Mouse (Mus musculus): Measurements from ENCODE around the gene Cpsf6. TPM values are rescaled to one million over a fixed set of nuclear protein-coding genes. Genes with fewer than 3 reads are reported as not detected.
A peak's percentile ranks its signal among the peaks of the same experiment; 100 is the strongest.

Cpsf6 gene
- total and polyA plus RNA-seq, 2 experiments from 2014 or later: 88.9 to 155 TPM

GRCm38 (mm10) chr10:117413562-117414527, 34.0 kb upstream of the Cpsf6 start:
- TF ChIP-seq CTCF (IDR thresholded peaks at IDR 0.05; ENCODE audit: low read depth): no peak
- WGBS: 68% methylated on average over 13 of the region's 13 CpGs
- no peaks in the 10 kb centered on the region for H3K27me3 ChIP-seq (ENCODE audit: insufficient read depth, low read length)

GRCm38 (mm10) chr10:117412474-117413057, 32.8 kb upstream of the Cpsf6 start:
- 84% methylated on average over 7 of the region's 7 CpGs for WGBS
- no peak for ATAC-seq
- Histone ChIP-seq H3K27ac (ENCODE audit: low read depth, low read length) (no peak overlapping the region), H3K4me1 (ENCODE audit: insufficient read depth) (peaks cover 7% of the 10 kb centered on the region; the same call in 1 of the 2 replicates), H3K4me2 (ENCODE audit: low read depth) (no peak overlapping the region), H3K27me3 (ENCODE audit: insufficient read depth, low read length) (no peaks in the 10 kb centered on the region), H3K36me3 (ENCODE audit: insufficient read depth) (no peaks in the 10 kb centered on the region), H3K9ac (no peak overlapping the region), H3K4me3 (ENCODE audit: low read depth, low read length) (no peak overlapping the region), H3K9me3 (ENCODE audit: low read length) (no peaks in the 10 kb centered on the region)
- no peak for TF ChIP-seq CTCF (IDR thresholded peaks at IDR 0.05; ENCODE audit: low read depth)
- DNase-seq: no peak

More at GRCm38 (mm10) chr10:117413562-117414527, 34.0 kb upstream of the Cpsf6 start:
- Histone ChIP-seq H3K27ac (ENCODE audit: low read depth, low read length) (no peak overlapping the region), H3K9me3 (ENCODE audit: low read length) (no peaks in the 10 kb centered on the region), H3K4me2 (ENCODE audit: low read depth) (no peak overlapping the region), H3K4me3 (ENCODE audit: low read depth, low read length) (no peak overlapping the region), H3K36me3 (ENCODE audit: insufficient read depth) (no peaks in the 10 kb centered on the region), H3K9ac (no peak overlapping the region), H3K4me1 (ENCODE audit: insufficient read depth) (peaks cover 9% of the 10 kb centered on the region; the same call in 1 of the 2 replicates)
- no peak for DNase-seq
- no peak for ATAC-seq

DNA sequence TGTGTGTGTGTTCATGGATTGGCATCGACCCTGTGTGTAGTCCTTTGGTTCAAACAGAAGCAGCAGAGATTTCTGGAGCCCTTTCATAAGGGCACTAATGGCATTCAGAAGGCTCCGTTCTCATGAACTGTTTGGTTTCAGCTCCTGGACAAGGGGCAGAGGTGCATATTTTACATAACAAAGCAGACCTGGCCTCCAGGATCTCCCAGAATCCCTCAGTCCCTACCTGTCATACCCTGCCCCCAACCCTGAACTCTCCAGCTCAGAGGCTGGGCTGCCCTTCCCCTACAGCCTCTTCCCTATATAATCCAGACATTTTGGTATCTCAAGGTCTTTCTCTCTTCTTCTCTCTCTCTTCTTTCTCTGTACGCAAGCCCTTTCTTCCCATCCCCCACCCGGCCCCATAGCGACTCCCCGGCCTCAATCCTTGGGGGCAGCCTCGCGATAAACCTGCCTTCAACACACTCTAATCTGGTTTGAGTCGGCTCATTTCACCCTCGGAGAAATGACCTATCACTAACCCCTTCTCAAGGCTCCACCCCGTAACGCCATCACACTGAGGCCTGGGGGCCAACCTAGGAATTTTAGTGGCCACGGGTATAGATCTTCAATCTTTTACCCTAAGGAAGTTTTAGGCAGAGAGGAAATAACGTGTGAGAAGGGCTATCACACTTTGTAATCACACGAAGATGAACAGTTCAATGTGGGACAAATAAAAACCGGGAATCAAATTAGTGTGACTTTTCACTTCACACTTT, 32.1 kb upstream of the Cpsf6 start:
- no peak for ATAC-seq
- H3K27me3 ChIP-seq (ENCODE audit: insufficient read depth, low read length): no peaks in the 10 kb centered on the region
- H3K4me1 ChIP-seq (ENCODE audit: insufficient read depth): peaks cover under 1% of the 10 kb centered on the region; the same call in 1 of the 2 replicates
- H3K9ac ChIP-seq: no peak overlapping the region
- DNase-seq: no peak
- 45% methylated on average over 16 of the region's 16 CpGs for WGBS
- no peak overlapping the region for H3K4me3 ChIP-seq (ENCODE audit: low read depth, low read length)
- no peaks in the 10 kb centered on the region for H3K9me3 ChIP-seq (ENCODE audit: low read length)
- H3K27ac ChIP-seq (ENCODE audit: low read depth, low read length): no peak overlapping the region
- H3K36me3 ChIP-seq (ENCODE audit: insufficient read depth): no peaks in the 10 kb centered on the region
- no peak for TF ChIP-seq CTCF (IDR thresholded peaks at IDR 0.05; ENCODE audit: low read depth)
- no peak overlapping the region for H3K4me2 ChIP-seq (ENCODE audit: low read depth)

DNA sequence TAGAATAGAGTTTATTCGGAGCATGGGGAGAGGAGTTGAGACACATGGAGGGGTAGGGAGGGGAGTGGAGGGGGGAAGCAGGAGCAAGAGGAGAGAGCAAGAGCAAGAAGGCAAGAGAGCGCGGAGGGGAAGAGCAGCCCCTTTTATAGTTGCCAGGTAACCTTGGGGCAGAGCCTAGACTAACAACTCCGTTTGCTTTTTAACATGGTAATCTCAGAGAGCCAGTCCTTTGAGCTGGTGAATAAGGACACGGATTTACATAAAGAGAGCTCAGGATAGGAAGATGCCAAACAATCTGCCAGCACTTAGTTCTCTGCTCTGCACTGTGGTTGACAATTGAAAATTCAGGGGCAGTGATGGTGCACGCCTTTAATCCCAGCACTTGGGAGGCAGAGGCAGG, 31.3 kb upstream of the Cpsf6 start:
- H3K4me2 ChIP-seq (ENCODE audit: low read depth): no peak overlapping the region
- DNase-seq: no peak
- H3K9ac ChIP-seq: no peak overlapping the region
- H3K27ac ChIP-seq (ENCODE audit: low read depth, low read length): no peak overlapping the region
- no peaks in the 10 kb centered on the region for H3K4me1 ChIP-seq (ENCODE audit: insufficient read depth)
- 36% methylated on average over 6 of the region's 6 CpGs for WGBS
- ATAC-seq: peak; percentile 43
- H3K36me3 ChIP-seq (ENCODE audit: insufficient read depth): no peaks in the 10 kb centered on the region
- no peak for TF ChIP-seq CTCF (IDR thresholded peaks at IDR 0.05; ENCODE audit: low read depth)
- no peaks in the 10 kb centered on the region for H3K9me3 ChIP-seq (ENCODE audit: low read length)
- no peak overlapping the region for H3K4me3 ChIP-seq (ENCODE audit: low read depth, low read length)
- H3K27me3 ChIP-seq (ENCODE audit: insufficient read depth, low read length): no peaks in the 10 kb centered on the region

DNA sequence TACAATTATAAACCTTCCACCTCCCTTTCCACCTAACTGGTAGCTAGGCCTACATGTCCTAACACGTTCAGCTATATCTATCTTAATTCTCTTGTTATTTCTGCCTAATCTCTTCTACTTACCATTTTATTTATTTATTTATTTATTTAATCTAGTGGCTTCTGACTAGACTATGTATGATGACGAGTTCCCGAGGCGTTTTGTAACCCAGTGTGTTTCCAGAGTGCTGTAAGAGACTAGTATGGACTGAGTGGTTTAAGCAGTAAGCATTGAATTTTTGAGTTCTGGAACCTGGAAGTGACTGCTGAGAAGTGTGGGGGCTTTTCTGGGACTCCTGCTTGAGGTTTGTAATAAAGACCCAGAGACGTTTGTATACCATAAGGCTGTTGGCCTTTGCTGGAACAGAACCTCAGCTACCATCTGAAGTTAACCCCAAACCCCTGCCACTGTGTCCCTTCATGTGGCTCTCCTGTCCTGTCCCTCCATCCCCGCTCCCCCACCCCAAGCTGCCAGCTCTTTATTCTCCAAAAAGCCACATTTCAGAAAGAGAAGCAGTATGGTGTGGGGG, 30.8 kb upstream of the Cpsf6 start:
- ATAC-seq (no peak), DNase-seq (no peak)
- no peaks in the 10 kb centered on the region for H3K4me1 ChIP-seq (ENCODE audit: insufficient read depth)
- 84% methylated on average over 6 of the region's 6 CpGs for WGBS
- H3K9me3 ChIP-seq (ENCODE audit: low read length): no peaks in the 10 kb centered on the region
- H3K27ac ChIP-seq (ENCODE audit: low read depth, low read length): no peak overlapping the region
- H3K4me2 ChIP-seq (ENCODE audit: low read depth): no peak overlapping the region
- no peak overlapping the region for H3K9ac ChIP-seq
- H3K4me3 ChIP-seq (ENCODE audit: low read depth, low read length): no peak overlapping the region
- no peak for TF ChIP-seq CTCF (IDR thresholded peaks at IDR 0.05; ENCODE audit: low read depth)
- H3K27me3 ChIP-seq (ENCODE audit: insufficient read depth, low read length): no peaks in the 10 kb centered on the region
- no peaks in the 10 kb centered on the region for H3K36me3 ChIP-seq (ENCODE audit: insufficient read depth)

DNA sequence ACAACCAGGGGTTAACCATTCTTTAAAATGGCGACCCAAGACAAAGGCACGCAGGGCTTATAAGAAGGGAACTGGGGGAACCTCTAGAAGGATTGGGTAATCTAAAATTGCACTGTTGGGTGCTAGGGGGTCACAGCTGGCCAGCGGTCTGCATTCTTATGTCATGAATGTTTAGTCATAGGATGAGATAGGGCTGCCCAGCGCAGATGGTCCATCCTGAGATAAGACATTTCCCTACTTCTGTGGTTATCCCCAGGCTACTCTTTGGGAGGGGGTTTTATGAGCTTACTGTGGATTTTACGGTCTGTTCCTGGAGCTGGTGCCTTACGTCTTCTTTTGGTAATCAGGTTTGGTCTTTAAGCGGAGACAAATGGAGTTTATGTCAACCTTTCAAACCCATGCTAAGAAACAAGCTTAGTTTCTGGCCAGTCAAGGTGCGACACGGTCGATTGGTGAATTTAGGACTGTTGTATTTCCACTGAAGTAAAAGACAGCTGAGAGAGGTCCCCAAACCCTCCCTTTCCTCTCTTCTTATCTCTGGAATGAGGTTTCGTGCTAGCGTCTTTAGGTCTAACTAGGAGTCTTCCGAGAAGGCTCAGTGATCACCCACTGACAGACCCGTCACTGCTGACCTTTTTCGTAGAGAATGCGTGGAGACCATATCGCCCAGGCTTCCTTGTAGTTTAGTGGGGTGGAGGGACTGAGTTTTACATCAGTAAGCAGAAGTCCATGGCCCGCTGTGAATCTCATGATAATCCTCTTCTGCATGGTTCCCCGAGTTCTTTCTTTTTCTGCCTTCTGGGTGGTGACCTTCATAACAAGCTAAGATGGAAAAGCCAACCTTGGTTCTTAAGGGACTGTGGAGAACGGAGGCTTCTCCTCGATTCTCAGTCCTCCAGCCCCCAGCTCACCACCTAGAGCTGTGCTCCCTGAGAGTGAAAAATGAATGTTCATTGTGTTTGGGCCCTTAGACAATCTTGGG, 29.8 kb upstream of the Cpsf6 start:
- Histone ChIP-seq H3K4me1 (ENCODE audit: insufficient read depth) (no peaks in the 10 kb centered on the region), H3K27me3 (ENCODE audit: insufficient read depth, low read length) (no peaks in the 10 kb centered on the region), H3K4me3 (ENCODE audit: low read depth, low read length) (no peak overlapping the region), H3K36me3 (ENCODE audit: insufficient read depth) (no peaks in the 10 kb centered on the region), H3K9me3 (ENCODE audit: low read length) (no peaks in the 10 kb centered on the region), H3K4me2 (ENCODE audit: low read depth) (no peak overlapping the region), H3K9ac (no peak overlapping the region), H3K27ac (ENCODE audit: low read depth, low read length) (no peak overlapping the region)
- DNase-seq (no peak), ATAC-seq (no peak)
- WGBS: 83% methylated on average over 21 of the region's 21 CpGs
- TF ChIP-seq CTCF (IDR thresholded peaks at IDR 0.05; ENCODE audit: low read depth): no peak

All from forebrain, postnatal 0 days (tissue).